Mouse (Mus musculus): ENCODE measurements at regions not wholly inside any gene's neighbourhood (a gene's known extent, or its start where the extent isn't known, plus 50 kb on each side); places are given as distances from the start of the nearest gene placed in this dataset.

DNA sequence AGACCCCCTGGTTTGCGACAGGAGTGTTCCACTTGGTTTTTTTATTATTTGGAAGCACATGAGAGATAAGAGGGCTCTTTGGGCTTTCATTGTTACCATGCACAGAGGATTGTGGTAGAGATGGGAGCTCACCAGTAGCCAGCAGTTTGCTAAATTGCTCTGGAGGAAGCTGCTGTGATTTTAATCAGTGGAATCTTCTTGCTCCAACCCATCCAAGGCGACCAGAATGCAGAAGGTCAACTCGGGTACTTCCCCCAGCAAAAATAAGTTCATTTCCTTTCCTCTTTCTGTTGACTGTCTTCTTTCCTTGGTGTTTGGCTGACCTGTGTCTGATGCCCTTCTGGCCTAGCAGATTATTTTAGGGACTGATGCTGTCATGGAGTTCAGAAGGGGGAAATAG, 184.9 kb downstream of the Foxo1 start:
- ATAC-seq (ENCODE audit: low FRiP score): no peak
- 85% methylated on average over 3 of the region's 3 CpGs for WGBS
- H3K4me2 ChIP-seq: no peak overlapping the region
- no peaks in the 10 kb centered on the region for H3K27me3 ChIP-seq
- H3K4me1 ChIP-seq (replicated peaks): no peaks in the 10 kb centered on the region
- H3K4me3 ChIP-seq: no peak overlapping the region
- no peak overlapping the region for H3K27ac ChIP-seq
- no peaks in the 10 kb centered on the region for H3K9me3 ChIP-seq
- H3K36me3 ChIP-seq: no peaks in the 10 kb centered on the region
- no peak overlapping the region for H3K9ac ChIP-seq

- H3K4me2 ChIP-seq: no peak overlapping the region
- H3K36me3 ChIP-seq: no peaks in the 10 kb centered on the region
- no peak for ATAC-seq (ENCODE audit: low FRiP score)
- H3K4me1 ChIP-seq (replicated peaks): no peaks in the 10 kb centered on the region
- H3K9me3 ChIP-seq: no peaks in the 10 kb centered on the region
- no peak overlapping the region for H3K9ac ChIP-seq
- no peaks in the 10 kb centered on the region for H3K27me3 ChIP-seq
- no peak overlapping the region for H3K27ac ChIP-seq
- no peak overlapping the region for H3K4me3 ChIP-seq
- WGBS: 66% methylated on average over 5 of the region's 5 CpGs
These were observed 184.2 kb downstream of the Foxo1 start for GRCm38 (mm10) chr3:52452345-52452744.

GRCm38 (mm10) chr3:52446991-52447390, 178.9 kb downstream of the Foxo1 start:
- H3K9me3 ChIP-seq: no peaks in the 10 kb centered on the region
- no peaks in the 10 kb centered on the region for H3K27me3 ChIP-seq
- no peak overlapping the region for H3K4me3 ChIP-seq
- no peak overlapping the region for H3K27ac ChIP-seq
- ATAC-seq (ENCODE audit: low FRiP score): no peak
- H3K36me3 ChIP-seq: no peaks in the 10 kb centered on the region
- no peak overlapping the region for H3K9ac ChIP-seq
- 75% methylated on average over 1 of the region's 1 CpGs for WGBS
- peaks cover 8% of the 10 kb centered on the region; the same call in 1 of the 2 replicates for H3K4me1 ChIP-seq (replicated peaks)
- H3K4me2 ChIP-seq: no peak overlapping the region

DNA sequence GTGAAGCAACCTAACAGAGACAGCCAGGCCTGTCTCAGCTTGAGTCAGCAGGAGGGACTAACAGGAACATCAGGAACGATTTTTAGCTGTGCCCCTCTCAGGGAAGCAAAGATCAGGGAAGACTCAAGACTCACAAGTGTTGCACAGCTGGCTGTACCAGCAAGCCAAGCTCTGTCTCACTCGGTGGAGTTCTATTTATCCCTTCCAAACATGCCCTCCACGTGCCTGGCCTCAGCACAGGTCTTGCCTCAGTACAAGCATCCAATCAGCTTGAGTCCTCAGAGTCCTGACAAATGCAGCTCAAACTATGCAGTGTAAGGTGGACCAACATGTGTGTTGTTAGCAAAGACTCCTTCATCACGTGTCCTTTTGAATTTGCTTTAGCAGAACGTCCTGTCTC, 178.4 kb downstream of the Foxo1 start:
- H3K4me2 ChIP-seq: no peak overlapping the region
- no peak for ATAC-seq (ENCODE audit: low FRiP score)

DNA sequence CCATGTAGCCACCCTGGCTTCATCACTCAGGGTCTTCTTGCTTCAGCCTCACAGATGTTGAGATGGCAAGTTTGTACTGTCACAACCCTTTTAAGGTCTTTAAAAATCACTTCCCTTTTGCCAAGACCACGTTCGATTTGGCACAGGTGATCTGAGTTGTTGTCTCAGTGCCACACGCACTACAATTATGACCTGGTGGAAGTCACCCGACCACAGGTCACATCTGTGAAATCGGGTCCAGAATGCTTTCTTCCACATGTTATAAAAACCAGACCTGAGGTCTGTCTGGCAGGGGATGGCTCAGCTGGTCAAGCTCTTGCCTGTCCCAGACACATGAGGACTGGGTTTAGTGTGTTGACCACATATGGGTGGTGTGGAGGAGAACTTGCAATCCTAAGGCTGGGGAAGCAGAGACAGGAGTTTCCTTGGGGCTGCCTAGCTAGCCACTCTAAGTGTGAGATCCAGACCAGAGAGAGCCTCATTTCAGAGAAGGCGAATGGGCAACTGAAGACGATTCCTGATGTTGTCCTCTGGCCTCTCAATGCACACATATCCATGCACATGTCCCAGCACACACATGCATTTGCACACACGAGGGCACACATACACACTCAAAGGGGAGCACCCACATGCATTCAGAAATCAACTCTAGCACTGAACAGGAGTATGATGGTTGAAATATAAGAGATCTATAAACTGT, 176.4 kb downstream of the Foxo1 start:
- no peak for ATAC-seq (ENCODE audit: low FRiP score)
- Histone ChIP-seq H3K36me3 (no peaks in the 10 kb centered on the region), H3K4me3 (no peak overlapping the region), H3K9me3 (0 out of 2 replicates have a peak, but pooled peaks cover 4% of the 10 kb centered on the region), H3K4me2 (no peak overlapping the region), H3K9ac (no peak overlapping the region), H3K27me3 (no peaks in the 10 kb centered on the region), H3K27ac (no peak overlapping the region), H3K4me1 (replicated peaks) (peaks cover 8% of the 10 kb centered on the region; the same call in 1 of the 2 replicates)
- 93% methylated on average over 8 of the region's 8 CpGs for WGBS

More for the DNA sequence above, 178.4 kb downstream of the Foxo1 start:
- Histone ChIP-seq H3K4me3 (no peak overlapping the region), H3K4me1 (replicated peaks) (peaks cover 8% of the 10 kb centered on the region; the same call in 1 of the 2 replicates), H3K27ac (no peak overlapping the region), H3K9ac (no peak overlapping the region), H3K9me3 (no peaks in the 10 kb centered on the region), H3K36me3 (no peaks in the 10 kb centered on the region), H3K27me3 (no peaks in the 10 kb centered on the region)
- 79% methylated on average over 5 of the region's 5 CpGs for WGBS

DNA sequence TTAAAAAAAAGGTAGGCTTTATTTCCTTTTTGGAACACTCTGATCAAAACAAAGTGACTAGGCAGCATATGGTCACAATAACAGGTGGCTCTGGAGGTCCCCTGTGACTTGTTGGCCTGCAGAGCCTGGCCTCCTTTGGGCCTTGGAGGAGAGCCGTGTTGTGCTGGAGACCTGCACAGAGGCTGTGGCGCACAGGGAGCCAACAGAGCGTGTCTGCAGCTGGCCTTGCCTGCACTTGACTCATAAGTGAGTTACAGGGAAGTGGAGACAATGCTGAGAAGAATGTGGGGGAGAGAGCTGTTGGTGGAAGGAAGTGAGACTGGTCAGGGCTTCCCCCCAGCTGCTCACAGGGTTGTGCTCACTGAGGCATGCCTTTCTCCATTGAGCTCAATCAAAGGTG, 175.7 kb downstream of the Foxo1 start:
- Histone ChIP-seq H3K36me3 (no peaks in the 10 kb centered on the region), H3K4me3 (no peak overlapping the region), H3K4me1 (replicated peaks) (peaks cover 8% of the 10 kb centered on the region; the same call in 1 of the 2 replicates), H3K9me3 (0 out of 2 replicates have a peak, but pooled peaks cover 4% of the 10 kb centered on the region), H3K27ac (no peak overlapping the region), H3K4me2 (no peak overlapping the region), H3K27me3 (no peaks in the 10 kb centered on the region), H3K9ac (no peak overlapping the region)
- 15% methylated on average over 3 of the region's 3 CpGs for WGBS
- ATAC-seq (ENCODE audit: low FRiP score): no peak

DNA sequence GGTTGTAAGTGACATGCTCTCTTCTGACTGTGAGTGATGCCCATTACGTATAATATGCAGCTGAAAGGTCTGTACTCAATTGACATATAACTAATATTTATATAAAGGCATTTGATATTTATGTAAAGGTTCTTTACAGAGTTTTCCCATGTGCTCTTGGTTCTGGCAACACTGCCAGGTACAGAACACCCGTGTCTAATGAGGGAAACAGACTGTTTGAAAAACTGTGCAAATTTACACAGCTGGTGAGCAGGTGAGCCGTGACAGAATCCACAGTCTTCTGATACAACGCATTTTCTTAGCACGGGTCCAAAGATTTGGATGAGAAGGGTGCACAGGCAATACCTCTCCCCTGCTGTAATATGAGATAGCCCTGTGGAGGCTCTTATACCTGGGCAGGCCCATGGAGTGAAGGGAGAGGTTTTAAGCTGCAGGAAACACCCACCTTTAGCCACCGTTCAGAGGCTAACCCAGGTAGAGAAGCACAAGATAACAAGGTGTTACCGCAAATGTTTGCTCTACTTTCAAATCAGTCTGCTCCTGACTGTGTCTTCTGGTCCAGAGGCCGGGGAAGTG, 161.0 kb downstream of the Foxo1 start:
- no peak overlapping the region for H3K4me3 ChIP-seq
- ATAC-seq (ENCODE audit: low FRiP score): no peak
- WGBS: 77% methylated on average over 8 of the region's 8 CpGs

GRCm38 (mm10) chr3:52422826-52423225, 154.7 kb downstream of the Foxo1 start:
- Histone ChIP-seq H3K36me3 (no peaks in the 10 kb centered on the region), H3K4me2 (no peak overlapping the region), H3K4me3 (no peak overlapping the region), H3K9ac (no peak overlapping the region), H3K27ac (no peak overlapping the region), H3K4me1 (replicated peaks) (no peaks in the 10 kb centered on the region), H3K27me3 (no peaks in the 10 kb centered on the region), H3K9me3 (peaks cover 4% of the 10 kb centered on the region)
- no peak for ATAC-seq (ENCODE audit: low FRiP score)
- WGBS: 91% methylated on average over 1 of the region's 1 CpGs

More for the DNA sequence above, 161.0 kb downstream of the Foxo1 start:
- Histone ChIP-seq H3K27me3 (no peaks in the 10 kb centered on the region), H3K4me1 (replicated peaks) (no peaks in the 10 kb centered on the region), H3K9ac (no peak overlapping the region), H3K27ac (no peak overlapping the region), H3K36me3 (no peaks in the 10 kb centered on the region), H3K9me3 (no peaks in the 10 kb centered on the region), H3K4me2 (no peak overlapping the region)

GRCm38 (mm10) chr3:52416261-52416660, 148.1 kb downstream of the Foxo1 start:
- no peaks in the 10 kb centered on the region for H3K36me3 ChIP-seq
- no peak for ATAC-seq (ENCODE audit: low FRiP score)
- no peak overlapping the region for H3K9ac ChIP-seq
- peaks cover 17% of the 10 kb centered on the region for H3K4me1 ChIP-seq (replicated peaks)
- H3K9me3 ChIP-seq: no peaks in the 10 kb centered on the region
- whole genome bisulfite sequencing: 57% methylated on average over 6 of the region's 6 CpGs
- no peak overlapping the region for H3K27ac ChIP-seq
- H3K4me2 ChIP-seq: no peak overlapping the region
- H3K4me3 ChIP-seq: no peak overlapping the region
- 0 out of 2 replicates have a peak, but pooled peaks cover 5% of the 10 kb centered on the region for H3K27me3 ChIP-seq

GRCm38 (mm10) chr3:52415361-52415760, 147.2 kb downstream of the Foxo1 start:
- Histone ChIP-seq H3K36me3 (no peaks in the 10 kb centered on the region), H3K9me3 (no peaks in the 10 kb centered on the region), H3K27me3 (0 out of 2 replicates have a peak, but pooled peaks cover 5% of the 10 kb centered on the region), H3K9ac (no peak overlapping the region), H3K4me2 (no peak overlapping the region), H3K27ac (no peak overlapping the region), H3K4me1 (replicated peaks) (peaks cover 17% of the 10 kb centered on the region), H3K4me3 (no peak overlapping the region)
- ATAC-seq (ENCODE audit: low FRiP score): no peak
- 47% methylated on average over 6 of the region's 6 CpGs for WGBS

GRCm38 (mm10) chr3:52414017-52414416, 145.9 kb downstream of the Foxo1 start:
- Histone ChIP-seq H3K4me2 (no peak overlapping the region), H3K9ac (no peak overlapping the region), H3K4me3 (no peak overlapping the region), H3K9me3 (no peaks in the 10 kb centered on the region), H3K36me3 (no peaks in the 10 kb centered on the region), H3K4me1 (replicated peaks) (peaks cover 17% of the 10 kb centered on the region), H3K27ac (no peak overlapping the region), H3K27me3 (0 out of 2 replicates have a peak, but pooled peaks cover 5% of the 10 kb centered on the region)
- 25% methylated on average over 6 of the region's 6 CpGs for WGBS
- no peak for ATAC-seq (ENCODE audit: low FRiP score)

- Histone ChIP-seq H3K4me1 (replicated peaks) (peaks cover 17% of the 10 kb centered on the region), H3K4me2 (0 out of 2 replicates have a peak overlapping the region, but pooled peaks have one; percentile 6), H3K27ac (no peak overlapping the region), H3K27me3 (0 out of 2 replicates have a peak, but pooled peaks cover 5% of the 10 kb centered on the region), H3K36me3 (no peaks in the 10 kb centered on the region), H3K9me3 (no peaks in the 10 kb centered on the region), H3K9ac (no peak overlapping the region), H3K4me3 (no peak overlapping the region)
- WGBS: 10% methylated on average over 10 of the region's 10 CpGs
- ATAC-seq (ENCODE audit: low FRiP score): no peak
These were observed 145.1 kb downstream of the Foxo1 start for GRCm38 (mm10) chr3:52413187-52413746.

Measured in hindbrain, embryonic 13.5 days (tissue).